Mouse (Mus musculus) left cerebral cortex, postnatal 25 days (tissue): ENCODE results near the gene Wnt3a. TPM values are rescaled to one million over a fixed set of nuclear protein-coding genes. Genes with fewer than 3 reads are reported as not detected.
"Not testable (repeated sequence)": the region's sequence is repeated elsewhere in the genome, so short reads cannot be mapped to it uniquely, and the experiment has no call there.

Experiments used
- DNase-seq, 2 experiments: peaks; one replicate each; pipeline ENCODE4 v3.0.0; 2022; ENCODE audit warnings: low spot score in 2 of 2, mixed read lengths in 1 of 2
- intact Hi-C: fragments of 180-260 bp; cut with DNase I; formaldehyde crosslinking; loops from one replicate; pipeline ENCODE4 v1.15.1; 2025
- total RNA-seq, 2 experiments: library from RNA; stranded (reverse); gene quantifications; 2 replicates each; pipeline ENCODE4 v1.2.3; 2021

Wnt3a gene
- total RNA-seq, 2 experiments from 2014 or later: not detected

DNA sequence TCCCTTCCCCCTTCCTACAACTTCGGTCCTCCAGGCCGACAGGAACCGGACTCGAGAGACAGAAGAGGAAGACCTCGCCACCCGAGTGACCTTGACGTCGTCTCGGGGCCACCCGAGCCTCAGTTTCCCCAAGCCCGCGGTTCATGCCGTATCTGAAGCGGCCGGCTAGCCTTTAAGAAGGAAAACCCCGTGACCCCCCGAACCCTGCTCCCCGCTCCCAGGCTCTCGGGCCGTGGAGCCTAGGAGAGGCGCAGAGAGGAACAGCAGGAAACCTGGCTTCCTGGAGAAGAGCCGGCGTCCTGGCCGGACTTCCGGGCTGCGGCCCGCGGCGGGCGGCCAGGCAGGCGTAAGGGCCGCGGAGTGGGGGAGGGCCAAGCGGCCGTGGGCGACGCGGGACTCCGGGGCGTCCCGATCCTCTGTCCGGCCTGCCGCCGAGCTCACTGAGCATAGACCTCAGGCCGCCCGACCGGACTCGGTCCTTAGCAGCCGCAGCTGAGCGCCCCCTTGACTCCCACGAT is 62.9 kb downstream of the Wnt3a start:
- DNase-seq: no peak
- intact Hi-C loops: loop anchor here (2.0 to 5.0 kb wide), 2 partner anchors 71 to 265 kb away; no protein-coding TSS in a partner anchor

DNA sequence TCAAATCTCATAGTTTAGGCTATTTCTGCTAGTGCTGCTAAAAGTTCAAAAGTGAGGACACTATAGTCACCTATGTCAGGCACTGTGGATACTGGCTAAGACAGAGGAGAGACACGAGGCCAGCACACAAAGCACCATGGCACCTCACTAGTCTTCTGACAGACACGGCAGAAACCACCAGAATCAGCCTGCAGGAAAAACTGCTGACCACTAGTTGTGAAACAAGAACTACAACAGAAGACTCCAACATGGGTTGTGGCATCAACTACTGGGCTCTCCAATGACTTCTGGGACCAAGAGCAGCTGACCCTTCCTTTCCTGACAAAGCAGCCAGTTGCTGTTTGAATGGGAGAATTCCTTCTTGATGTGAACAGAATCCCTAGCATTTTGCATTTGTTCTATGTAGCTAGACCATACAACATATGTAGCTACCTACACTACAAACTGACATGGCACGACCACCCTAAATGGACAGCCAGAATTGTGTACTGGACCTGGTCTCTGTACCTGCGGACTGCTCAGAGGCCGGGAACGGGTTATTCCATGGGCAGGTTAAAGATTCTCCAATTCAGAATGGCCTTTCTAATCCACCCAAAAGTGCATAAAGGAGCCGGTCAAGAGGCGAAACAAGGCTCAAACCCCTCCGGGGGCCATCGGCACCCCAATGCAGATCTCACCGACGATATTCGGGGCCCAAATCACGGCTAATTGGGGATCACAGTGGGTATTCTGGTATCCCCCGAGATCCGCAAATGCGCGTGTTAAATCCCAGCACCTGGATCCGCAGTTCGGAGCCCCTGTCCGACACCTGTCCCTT is 63.6 kb downstream of the Wnt3a start:
- intact Hi-C loops: loop anchor here (5.0 kb wide), 1 partner anchor 265 kb away; no protein-coding TSS in a partner anchor
- DNase-seq: no peak

GRCm38 (mm10) chr11:59226251-59226650 is 64.3 kb downstream of the Wnt3a start:
- DNase-seq: no peak
- intact Hi-C loops: loop anchor here (5.0 kb wide), 1 partner anchor 266 kb away; no protein-coding TSS in a partner anchor

DNA sequence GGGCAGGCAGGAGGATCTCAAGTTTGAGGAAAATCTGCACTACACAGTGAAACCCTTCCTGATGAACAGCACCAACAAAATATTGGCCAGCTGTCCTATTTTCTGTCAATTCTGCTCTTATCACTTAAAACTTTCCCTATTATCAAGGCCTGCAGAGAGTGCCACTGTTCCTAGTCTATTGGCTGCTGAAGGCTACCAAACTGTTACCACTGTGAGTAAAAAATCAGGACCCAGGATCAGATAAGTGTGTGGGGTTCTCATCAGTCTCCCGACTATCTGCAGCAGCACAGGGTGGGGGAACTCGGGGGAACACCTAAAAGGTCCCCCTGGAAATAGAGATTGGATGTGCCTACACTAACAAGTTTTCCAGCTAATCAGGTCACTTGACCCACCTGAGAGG is 65.4 kb downstream of the Wnt3a start:
- DNase-seq: no peak
- intact Hi-C loops: loop anchor here (5.0 kb wide), 1 partner anchor 267 kb away; no protein-coding TSS in a partner anchor

GRCm38 (mm10) chr11:59224470-59224869 is 66.1 kb downstream of the Wnt3a start:
- no peak for DNase-seq
- intact Hi-C loops: no loop called here

DNA sequence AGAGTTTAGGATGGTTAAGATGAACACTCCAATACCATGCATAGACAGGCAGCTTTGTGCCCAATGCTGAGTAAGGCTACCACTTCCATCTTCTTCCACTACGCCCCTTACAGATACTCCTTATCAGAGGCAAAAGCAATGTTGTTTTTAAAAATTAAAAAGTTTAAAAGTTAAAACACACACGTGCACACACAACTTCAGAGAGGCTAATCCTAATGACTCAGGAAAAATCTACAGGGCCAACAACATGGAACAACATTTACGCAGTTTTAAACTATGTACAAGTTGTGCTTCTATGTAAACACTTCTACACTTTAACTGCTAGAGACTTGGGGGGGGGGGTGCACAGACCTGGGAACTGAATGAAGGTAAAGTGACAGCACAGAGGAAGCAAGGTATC is 66.5 kb downstream of the Wnt3a start:
- intact Hi-C loops: no loop called here

GRCm38 (mm10) chr11:59222306-59222705 is 68.2 kb downstream of the Wnt3a start:
- no peak for DNase-seq
- intact Hi-C loops: no loop called here

More for the DNA sequence above, 66.5 kb downstream of the Wnt3a start:
- DNase-seq: no peak

DNA sequence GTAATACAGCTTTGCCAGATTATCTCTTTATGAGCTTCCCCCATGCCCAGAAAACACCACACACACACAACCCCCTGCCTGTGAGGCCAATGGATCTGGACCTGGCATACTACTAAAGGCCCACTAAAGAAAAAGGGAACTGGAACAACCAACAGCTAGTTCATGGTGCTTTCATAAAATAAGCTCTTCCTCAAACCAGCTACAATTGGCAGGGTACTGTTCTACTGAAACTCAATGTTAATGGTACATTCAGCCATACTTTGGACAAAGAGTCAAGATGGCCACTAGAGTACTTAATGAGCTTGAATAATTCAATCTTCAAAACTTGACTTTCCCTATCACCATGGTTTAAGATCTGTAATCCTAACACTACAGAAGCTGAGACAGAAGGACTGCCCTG is 68.9 kb downstream of the Wnt3a start:
- DNase-seq: no peak
- intact Hi-C loops: no loop called here

DNA sequence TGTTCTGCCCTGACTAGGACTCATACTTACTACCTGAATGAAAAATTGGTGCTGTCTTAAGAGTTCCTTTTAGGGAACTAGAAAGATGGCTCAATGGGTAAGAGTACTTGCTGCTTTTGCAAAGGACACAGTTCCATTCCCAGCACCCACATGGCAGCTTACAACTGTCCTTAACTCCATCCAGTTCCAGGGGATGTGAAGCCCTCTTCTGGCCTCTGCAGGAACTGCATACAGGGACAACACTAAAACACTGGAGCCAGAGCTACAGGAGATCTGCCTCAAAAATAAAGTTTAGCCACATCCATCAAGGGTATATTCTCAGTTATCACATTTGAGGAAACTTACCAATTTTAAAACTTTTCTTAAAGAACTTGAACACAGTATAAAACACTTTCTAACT is 71.5 kb downstream of the Wnt3a start:
- DNase-seq: no peak
- intact Hi-C loops: no loop called here

DNA sequence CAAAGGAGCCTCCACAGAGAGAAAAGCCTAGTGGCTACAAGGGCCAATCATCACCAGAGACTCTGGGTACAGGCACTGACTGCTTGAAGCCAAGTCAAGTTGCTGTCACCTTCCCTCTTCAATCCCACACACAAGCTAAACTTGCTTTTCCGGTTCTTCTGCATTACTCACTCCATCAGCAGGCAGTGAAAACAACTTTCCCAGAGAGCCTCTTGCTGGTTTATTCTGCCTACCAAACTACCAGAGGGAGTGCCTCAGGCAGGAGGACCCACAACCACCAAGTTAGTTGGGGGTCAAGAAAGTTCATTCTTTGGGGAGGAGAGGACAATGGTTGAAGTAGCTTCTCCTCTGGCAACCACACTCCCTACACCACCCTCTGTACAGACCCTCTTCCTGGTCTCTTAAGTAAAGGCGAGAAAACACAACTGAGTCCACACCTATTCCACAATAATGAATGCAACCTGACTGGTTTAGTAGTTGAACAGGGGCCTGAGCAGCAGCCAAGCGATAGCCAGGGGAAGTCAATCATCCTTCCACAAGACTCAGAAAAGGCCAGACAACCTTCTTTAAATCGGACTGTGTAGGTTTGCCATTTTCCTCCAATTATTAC is 72.1 kb downstream of the Wnt3a start:
- intact Hi-C loops: no loop called here
- DNase-seq: peak in 1 of 2 experiments; percentile 64

- DNase-seq: peak; percentile 32 to 82
- intact Hi-C loops: no loop called here
Observed at GRCm38 (mm10) chr11:59216955-59217354, 73.6 kb downstream of the Wnt3a start.

GRCm38 (mm10) chr11:59212892-59213494 is 77.6 kb downstream of the Wnt3a start:
- DNase-seq: no peak
- intact Hi-C loops: no loop called here

DNA sequence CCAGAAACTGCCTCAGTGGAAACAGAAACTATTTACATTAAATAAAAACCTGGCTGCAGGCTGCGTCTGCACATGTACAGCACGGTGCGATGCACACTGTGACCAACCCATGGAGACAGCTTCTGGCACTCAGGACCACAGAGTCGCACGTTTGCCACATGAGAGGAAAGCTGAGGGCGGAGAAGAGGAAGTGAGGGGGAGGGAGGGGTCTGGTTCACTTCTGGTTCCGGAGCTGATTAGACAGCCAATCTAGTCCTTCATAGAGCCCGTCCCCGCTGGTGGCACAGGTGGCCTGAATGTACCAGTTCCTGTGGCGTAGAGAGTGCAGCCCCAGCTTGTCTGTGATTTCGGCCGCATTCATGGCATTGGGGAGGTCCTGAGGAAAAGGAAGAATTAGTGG is 78.2 kb downstream of the Wnt3a start:
- DNase-seq, intact Hi-C loops: not testable (repeated sequence)

GRCm38 (mm10) chr11:59211561-59211960 is 79.0 kb downstream of the Wnt3a start:
- intact Hi-C loops, DNase-seq: not testable (repeated sequence)

- no peak for DNase-seq
- intact Hi-C loops: no loop called here
Observed at GRCm38 (mm10) chr11:59210020-59210419, 80.5 kb downstream of the Wnt3a start.

DNA sequence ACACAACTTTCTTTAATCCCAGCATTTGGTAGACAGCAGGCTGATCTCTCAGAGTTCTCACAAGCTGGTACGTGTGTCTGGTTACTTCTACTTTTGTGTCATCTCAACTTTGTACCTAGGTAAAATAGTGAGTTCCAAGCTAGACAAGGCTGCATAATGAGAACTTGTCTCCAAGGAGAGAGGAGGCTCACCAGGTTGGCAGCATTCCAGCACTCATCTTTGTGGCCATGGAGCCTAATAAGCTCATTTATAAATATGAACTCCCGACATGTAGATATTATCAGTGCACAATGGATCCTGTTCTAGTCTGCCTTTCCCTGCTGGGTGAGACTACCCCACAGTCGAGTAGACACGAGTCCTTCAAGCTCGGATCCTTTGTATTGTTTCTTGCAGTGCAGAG is 81.0 kb downstream of the Wnt3a start:
- intact Hi-C loops: no loop called here
- DNase-seq: no peak

DNA sequence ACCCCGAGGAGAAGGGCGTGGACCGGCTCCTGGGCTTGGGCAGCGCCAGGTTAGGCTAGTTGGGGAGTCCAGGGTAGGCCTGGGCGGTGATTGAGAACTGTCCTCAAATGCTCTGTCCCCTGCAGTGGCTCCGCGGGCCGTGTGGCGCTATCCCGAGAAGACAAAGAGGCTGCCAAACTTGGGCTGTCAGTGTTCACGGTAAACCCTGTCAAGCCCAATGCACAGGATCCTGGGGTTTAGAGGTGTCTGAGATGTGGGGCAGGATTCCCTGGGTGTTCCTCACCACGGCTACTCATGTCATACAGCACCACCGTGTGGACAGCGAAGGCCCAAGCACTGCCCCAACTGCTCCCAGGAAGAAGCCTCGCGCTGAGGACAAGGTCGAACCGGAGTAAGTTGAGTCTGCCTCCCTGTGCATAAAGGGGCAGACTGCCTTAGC is 81.5 kb downstream of the Wnt3a start:
- peak; percentile 63 to 75 for DNase-seq
- intact Hi-C loops: no loop called here

- intact Hi-C loops: no loop called here
- DNase-seq: peak; percentile 94 to 97
Observed at GRCm38 (mm10) chr11:59208153-59208831, 82.3 kb downstream of the Wnt3a start, which contains the start of gene 2310033P09Rik. TSS of gene 2310033P09Rik (plus strand) at chr11:59208321.
